Mouse (Mus musculus) bone marrow, adult 2 months (tissue): Measurements from ENCODE around the gene Prm3. TPM values are rescaled to one million over a fixed set of nuclear protein-coding genes. Genes with fewer than 3 reads are reported as not detected.

Source experiments
- H3K27ac ChIP-seq: fragments of 200-500 bp; 2 replicates; pipeline ENCODE4 v1.5.1; 2012; ENCODE audit warnings: low read depth, mild to moderate bottlenecking, control low read depth, inconsistent platforms, low read length; ENCODE audit not compliant: control insufficient read depth, poor library complexity, insufficient read depth
- H3K4me1 ChIP-seq: fragments of 200-500 bp; 2 replicates; pipeline ENCODE4 v1.6.1; 2011; ENCODE audit warnings: low read length; ENCODE audit not compliant: control insufficient read depth, insufficient read depth
- H3K4me3 ChIP-seq: fragments of 200-500 bp; replicated peaks from 2 replicates; pipeline ENCODE3; 2011; ENCODE audit warnings: mild to moderate bottlenecking, low read depth, low read length, control low read depth; ENCODE audit not compliant: control insufficient read depth
- CTCF ChIP-seq: fragments of 200-500 bp; IDR thresholded peaks from 2 replicates; pipeline ENCODE4 v1.5.1; 2011; ENCODE audit warnings: low read length, control low read depth; ENCODE audit not compliant: control insufficient read depth, insufficient read depth
- POLR2A ChIP-seq: fragments of 200-500 bp; IDR thresholded peaks from 2 replicates; pipeline ENCODE4 v1.6.1; 2011; ENCODE audit warnings: low read depth, mild to moderate bottlenecking, control low read depth, low read length, borderline replicate concordance; ENCODE audit not compliant: control insufficient read depth
- WGBS: fragments of 180-500 bp; shearing (Covaris S2); methylation state at CpG from one replicate; pipeline ENCODE4 v1.1.7; 2018; 5-methylcytosine and 5-hydroxymethylcytosine counted together
- polyA plus RNA-seq: library from polyadenylated mRNA; stranded (reverse); fragments of >200 nt; gene quantifications from 2 replicates; pipeline ENCODE4 v1.2.4, GENCODE M21; 2011; ENCODE audit warnings: low replicate concordance; ENCODE audit not compliant: missing spikeins, insufficient read depth, insufficient read length

Gene Prm3
- polyA plus RNA-seq, 1 experiment: not detected

DNA sequence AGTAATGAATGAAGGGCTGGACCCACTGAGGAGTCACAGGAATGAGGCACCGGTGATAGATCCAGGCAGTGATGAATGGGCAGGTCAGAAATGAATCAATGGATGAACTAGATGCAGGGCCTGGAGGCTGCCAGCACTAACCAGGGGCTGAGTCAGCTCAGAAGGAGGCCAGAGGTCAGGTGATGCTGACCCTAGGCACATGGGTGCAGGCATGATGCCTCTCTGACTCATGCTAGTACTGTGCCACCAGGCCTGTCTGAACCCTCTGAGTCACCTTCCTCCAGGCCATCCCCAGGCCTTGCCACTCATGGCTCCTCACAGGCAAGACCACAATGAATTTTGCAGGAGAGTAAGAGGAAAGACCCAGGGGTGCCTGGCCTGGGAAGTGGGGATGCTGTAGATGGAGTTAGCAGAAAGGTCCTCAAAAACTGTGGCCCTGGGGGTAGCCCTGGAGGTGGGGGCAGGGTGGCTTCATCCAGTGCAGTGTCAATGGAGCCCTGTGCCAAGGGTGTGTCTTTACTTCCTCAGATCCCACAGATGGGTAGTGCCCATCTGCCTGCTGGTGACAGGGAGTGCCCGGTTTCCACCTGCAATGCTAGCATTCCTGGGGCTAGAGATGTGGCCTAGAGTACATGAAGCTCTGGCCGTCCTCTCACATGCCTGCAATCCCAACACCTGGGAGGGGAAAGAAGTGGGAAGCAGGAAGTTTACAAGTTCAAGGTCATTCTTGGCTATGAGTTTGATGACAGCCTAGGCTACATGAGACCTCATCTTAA is 36.0 kb downstream of the Prm3 start:
- TF ChIP-seq CTCF: no peak
- no peak for TF ChIP-seq POLR2A
- Histone ChIP-seq H3K27ac (no peak overlapping the region), H3K4me1 (no peaks in the 10 kb centered on the region; the same call in 1 of the 2 replicates), H3K4me3 (no peak overlapping the region)
- WGBS: 87% methylated on average over 3 of the region's 3 CpGs

DNA sequence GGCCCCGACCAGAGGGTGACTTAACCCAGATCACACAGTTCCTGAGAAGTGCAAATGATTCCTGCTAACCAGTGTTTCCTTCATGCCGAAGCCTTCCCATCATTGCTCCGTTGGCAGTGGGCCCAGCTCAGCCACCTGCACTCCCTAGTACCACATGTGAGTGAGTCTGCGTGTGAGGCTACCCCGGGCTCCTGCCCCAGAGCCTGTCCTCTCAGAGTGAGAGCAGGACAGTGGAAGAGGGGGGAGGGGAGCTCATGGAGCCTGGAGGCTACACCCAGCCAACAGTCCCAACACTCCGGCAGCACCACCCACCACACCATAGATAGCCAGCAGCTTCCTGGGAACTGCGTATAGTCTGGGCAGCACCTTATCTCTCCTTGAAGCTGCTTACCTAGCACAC is 40.9 kb downstream of the Prm3 start:
- Histone ChIP-seq H3K4me1 (no peaks in the 10 kb centered on the region), H3K4me3 (no peak overlapping the region), H3K27ac (no peak overlapping the region)
- TF ChIP-seq CTCF (no peak), POLR2A (no peak)
- WGBS: 79% methylated on average over 7 of the region's 7 CpGs

DNA sequence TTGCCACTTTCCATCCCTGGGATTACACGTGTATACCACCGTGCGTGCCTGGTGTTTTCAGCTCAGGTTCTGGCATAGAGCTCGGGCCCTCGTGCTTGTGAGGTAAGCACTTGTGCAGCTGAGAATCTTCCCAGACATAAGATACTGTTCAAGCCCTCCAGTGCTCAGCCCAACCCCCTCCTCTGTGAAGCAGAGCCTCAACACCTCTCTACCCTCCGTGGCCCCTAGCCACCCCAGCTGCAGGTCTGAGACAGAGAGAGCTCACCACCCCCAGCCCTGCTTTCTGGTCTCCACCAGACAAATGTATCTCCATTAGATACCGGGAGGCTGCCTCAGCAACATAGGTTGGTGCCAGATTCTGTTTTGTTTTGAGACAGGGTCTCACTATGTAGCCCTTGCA is 41.5 kb downstream of the Prm3 start:
- no peaks in the 10 kb centered on the region for H3K4me1 ChIP-seq
- no peak for TF ChIP-seq CTCF
- TF ChIP-seq POLR2A: no peak
- 77% methylated on average over 7 of the region's 7 CpGs for WGBS
- H3K27ac ChIP-seq: no peak overlapping the region
- no peak overlapping the region for H3K4me3 ChIP-seq

DNA sequence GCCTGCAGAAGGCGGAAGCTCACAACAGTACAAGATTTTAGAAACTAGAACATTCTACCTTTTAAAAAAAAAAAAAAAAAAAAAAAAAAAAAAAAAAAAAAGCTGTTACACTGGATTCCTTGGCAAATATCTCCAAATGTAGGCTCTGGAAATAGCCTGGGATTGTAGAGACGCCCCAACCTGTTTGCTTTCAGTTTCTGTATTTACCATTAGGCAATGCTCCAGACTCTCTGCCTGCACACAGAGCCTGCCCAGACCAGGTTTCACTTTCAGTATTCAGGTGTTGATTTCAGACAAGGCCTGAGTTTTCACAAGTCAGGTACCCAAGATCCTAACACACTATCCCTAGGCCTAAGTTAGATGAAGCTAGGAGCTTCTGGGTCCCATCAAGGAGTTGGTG is 49.6 kb downstream of the Prm3 start:
- Histone ChIP-seq H3K4me3 (no peak overlapping the region), H3K27ac (no peak overlapping the region), H3K4me1 (no peaks in the 10 kb centered on the region; the same call in 1 of the 2 replicates)
- WGBS: 54% methylated on average over 2 of the region's 2 CpGs
- TF ChIP-seq POLR2A (no peak), CTCF (no peak)

Other genes starting within 250 kb of the Prm3 start
- 4.2 and 4.3 TPM in 2 replicates for gene Dexi, start 247.9 kb downstream of the Prm3 start, polyA plus RNA-seq
- gene Clec16a, start 245.6 kb downstream of the Prm3 start, polyA plus RNA-seq: 3.0 and 6.3 TPM in 2 replicates
- 2.8 and 4.8 TPM in 2 replicates for gene Socs1, start 5.4 kb downstream of the Prm3 start, polyA plus RNA-seq
- not detected in 2 replicates for gene Tnp2, start 2.3 kb downstream of the Prm3 start, polyA plus RNA-seq
- not detected in 2 replicates for gene Prm2, start 5.2 kb upstream of the Prm3 start, polyA plus RNA-seq
- gene Prm1, start 14.9 kb upstream of the Prm3 start, polyA plus RNA-seq: 4.6 TPM in 1 of 2 replicates, not detected in the other
- not detected in 2 replicates for gene Gm11172, start 22.0 kb upstream of the Prm3 start, polyA plus RNA-seq
- 3.8 and 4.8 TPM in 2 replicates for gene Rmi2, start 44.1 kb upstream of the Prm3 start, polyA plus RNA-seq